Mouse (Mus musculus) left cerebral cortex, adult 18-20 months (tissue): ENCODE measurements around the gene Ldb2. TPM values are rescaled to one million over a fixed set of nuclear protein-coding genes. Genes with fewer than 3 reads are reported as not detected.

Source experiments
- DNase-seq, 2 experiments: peaks; one replicate each; pipeline ENCODE4 v3.0.0; 2021 to 2022; ENCODE audit warnings: low spot score in 2 of 2, mixed read lengths in 1 of 2
- long read RNA-seq, 2 experiments: library from polyadenylated mRNA; stranded (forward); transcript quantifications; one replicate each; pipeline ENCODE4 v2.0.0; 2021
- total RNA-seq, 2 experiments: library from RNA; stranded (reverse); gene quantifications; 2 replicates each; pipeline ENCODE4 v1.2.3; 2021

The Ldb2 gene
- 10 to 100 TPM; 56.2 to 62.7 TPM for total RNA-seq
- long read RNA-seq, experiment 1, transcript Ldb2-201 (8 exons, 2,418 nt): major isoform, 11 of 49 reads
- long read RNA-seq, experiment 1, transcript Ldb2-205 (8 exons, 2,367 nt): minor isoform, 8 of 49 reads
- long read RNA-seq, experiment 1, partial matches to known transcripts: 5 of 49 reads
- long read RNA-seq, experiment 1, other reads (novel, unspliced or antisense): 24 of 49 reads
- long read RNA-seq, experiment 2, transcript Ldb2-201 (8 exons, 2,418 nt): major isoform, 10 of 35 reads
- long read RNA-seq, experiment 2, transcript Ldb2-205 (8 exons, 2,367 nt): minor isoform, 7 of 35 reads
- long read RNA-seq, experiment 2, partial matches to known transcripts: 4 of 35 reads
- long read RNA-seq, experiment 2, other reads (novel, unspliced or antisense): 12 of 35 reads

DNA sequence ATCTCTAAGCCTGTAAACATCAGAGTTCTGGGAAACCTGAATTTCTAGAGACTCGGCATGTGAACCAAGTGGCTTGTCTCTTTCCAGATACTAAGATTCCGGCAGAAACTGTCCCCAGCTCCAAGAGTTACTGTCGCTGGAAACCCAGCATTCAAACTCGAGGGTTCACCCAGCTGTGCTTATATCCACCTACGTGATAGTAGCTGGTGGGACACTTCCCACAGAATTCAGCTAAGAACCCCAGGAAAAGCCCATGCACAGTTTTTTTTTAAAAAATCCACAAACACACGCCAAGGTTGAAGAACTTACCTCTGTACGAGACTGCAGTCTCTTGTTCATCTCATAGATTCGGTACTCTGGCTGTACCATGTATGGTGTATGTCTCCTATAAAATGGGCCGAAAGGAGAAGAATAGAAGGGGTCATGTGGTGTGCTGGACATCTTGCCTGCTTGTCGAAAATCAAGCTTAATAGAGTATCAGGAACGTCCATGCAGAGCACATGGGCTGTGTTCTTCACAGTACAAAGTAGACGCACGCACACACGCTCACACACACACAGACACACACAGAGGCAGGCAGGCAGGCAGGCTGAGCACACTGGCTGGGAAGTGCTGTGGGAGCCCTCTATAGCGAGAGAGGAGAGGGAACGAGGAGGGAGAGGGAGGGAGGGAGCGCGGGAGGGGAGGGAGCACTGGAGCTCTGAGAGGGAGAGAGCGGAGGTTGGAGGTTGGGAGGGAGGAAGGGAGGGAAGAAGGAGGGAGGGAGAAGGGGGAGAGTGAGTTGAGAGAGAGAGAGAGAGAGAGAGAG lies at the start of gene Ldb2:
Gene Ldb2 (minus strand): TSS at position 628 of the 808 bp plus-strand sequence.
- peak; percentile 65 to 78 for DNase-seq

DNA sequence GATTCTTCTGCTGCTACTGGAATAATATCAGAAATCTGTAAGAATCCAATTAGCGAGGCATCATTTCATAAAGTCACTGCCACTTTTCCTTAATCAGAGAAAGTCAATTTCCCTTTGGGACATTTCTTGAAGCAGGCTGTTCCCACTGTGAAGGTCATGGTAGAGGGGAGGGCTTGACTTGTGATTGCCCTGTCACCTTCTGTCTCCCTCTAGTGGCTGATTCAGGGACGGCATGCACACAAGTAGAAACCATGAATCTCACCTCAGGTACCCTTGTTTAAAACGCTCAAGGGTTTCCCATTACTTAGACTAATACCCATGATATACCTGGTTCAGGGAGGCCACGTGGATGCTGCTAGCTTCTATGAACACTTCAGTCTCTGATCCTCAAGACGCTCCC lies 31.8 kb upstream of the Ldb2 start:
- DNase-seq: peak in 1 of 2 experiments; percentile 39

DNA sequence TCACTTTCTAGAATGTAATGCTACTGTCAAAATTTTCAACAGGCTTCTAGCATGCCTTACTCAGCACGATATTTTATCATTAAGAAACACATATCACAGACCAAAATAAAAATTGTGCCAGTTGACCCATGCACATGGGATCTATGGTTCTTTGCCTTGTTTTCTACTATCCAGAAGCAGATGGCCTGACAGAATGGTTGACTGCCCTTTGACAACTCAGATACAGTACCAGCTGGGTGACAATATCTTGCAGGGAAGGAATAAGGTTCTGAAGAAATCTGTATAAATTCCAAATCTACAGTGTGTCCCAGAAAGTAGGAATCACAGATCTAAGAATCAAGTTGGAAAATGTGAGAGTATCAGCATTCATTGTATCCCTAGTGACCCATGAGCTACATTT lies 16.0 kb upstream of the Ldb2 start:
- DNase-seq: no peak

DNA sequence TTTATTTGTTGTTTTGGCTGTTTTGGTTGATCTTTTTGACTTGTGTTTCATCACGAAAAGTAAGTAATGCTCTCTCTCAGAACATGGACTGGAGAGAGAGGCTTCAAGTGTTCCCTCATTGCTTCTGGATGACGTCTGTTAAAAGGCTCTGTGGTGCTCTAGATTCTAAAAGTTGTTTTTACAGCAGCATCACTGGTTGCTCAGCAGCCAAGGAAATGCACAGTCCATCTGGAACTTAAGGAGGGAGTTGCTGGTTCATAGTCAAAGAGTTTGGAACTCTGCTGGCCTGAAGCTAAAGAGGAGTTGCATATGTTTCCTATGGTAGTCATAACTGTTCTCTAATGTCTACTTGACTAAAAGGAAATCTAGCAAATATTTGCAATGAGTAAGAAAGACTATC lies 6.5 kb upstream of the Ldb2 start:
- no peak for DNase-seq

DNA sequence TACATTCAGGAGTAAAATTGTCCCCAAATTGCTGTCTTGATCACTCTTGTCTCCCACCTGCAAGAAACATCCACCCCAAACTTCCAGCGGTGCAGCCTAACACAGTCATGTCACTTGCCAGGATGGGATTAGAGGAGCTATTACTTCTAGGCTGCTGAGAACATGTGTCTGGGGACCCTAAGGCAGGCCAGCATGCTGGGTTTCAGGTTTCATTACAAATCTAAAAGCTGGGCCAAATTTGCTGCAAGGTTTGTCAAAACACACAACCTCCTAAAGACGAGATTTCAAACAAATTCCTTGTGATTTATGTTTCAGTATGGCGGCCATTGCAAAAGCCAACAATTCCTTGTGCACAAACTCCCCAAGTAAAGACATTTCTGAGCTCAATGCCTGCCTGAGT lies 1.6 kb upstream of the Ldb2 start:
- DNase-seq: no peak

DNA sequence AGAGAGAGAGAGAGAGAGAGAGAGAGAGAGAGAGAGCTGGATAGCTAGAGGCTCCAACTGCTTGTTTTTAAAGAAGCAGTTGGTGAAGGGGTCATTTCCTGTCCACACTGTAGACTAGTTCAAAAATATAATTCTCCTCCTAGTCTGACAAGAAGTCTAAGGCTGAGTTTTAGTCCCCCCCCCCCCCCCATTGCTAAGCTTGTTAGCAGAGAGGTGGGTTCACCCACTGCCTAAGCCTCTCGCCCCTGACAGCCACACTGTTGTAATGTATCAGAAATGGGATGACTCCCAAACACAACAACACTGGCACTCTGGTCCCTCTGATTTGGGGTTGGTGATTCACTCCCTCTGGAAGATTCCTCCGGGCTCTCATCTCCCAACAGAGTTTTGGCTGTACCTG lies 381 bp upstream of the Ldb2 start:
- peak in 1 of 2 experiments; percentile 27 for DNase-seq

DNA sequence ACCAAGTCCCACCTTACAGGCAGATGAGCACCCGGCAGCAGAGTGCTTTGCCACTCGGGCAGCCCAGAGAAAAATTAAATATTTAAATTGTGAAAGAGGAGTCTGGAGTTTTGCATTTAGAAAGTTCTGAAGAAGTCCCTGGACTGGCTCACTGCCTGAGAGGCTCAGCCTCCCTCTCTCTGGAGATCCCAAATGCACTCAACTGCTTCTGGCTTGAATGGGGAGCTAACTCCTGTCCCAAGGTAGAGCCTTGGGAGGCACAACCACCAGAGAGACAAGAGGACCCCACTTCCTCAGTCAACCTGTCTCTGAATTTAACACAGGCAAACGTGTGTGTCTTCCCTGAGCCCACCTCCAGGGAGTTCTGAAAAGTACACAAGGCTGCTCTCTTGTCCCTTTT lies 987 bp downstream of the Ldb2 start:
- no peak for DNase-seq

DNA sequence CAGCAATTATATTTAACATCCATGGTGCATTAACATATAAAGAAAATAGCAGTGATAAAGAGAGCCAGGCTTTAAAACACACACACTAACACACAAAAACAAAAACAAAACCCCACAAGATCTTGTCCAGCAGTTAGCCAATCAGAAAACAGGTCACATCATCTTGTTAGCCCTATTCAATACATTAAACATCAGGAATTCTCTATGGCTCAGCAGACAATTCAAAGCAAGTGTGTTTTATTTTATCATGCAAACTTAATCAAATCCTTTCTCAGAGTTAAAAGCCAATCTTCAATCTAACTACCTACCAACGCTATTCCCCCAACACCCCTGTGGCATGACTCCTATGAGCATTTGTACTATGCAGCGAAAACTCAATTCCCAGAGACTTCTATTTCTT lies 1.4 kb downstream of the Ldb2 start:
- no peak for DNase-seq

DNA sequence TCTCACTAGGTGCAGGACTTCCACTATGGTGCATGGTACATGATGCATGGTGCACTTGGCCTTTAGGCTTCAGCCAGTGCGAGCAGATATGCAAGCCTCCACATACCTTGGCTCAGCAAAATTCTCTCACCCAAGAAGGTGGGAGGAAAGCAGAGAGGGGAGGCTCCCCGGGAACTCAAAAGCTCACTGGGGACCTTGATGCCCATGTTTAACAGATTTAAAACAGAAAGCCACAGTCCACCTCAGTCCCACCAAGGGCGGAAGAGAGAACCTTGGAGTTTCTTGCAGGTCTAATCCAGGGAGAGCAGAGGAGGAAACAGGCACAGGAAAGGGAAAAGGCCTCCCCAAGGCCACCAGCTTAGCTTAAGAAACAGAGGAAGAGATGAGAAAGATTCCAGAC lies 14.9 kb downstream of the Ldb2 start:
- DNase-seq: no peak

DNA sequence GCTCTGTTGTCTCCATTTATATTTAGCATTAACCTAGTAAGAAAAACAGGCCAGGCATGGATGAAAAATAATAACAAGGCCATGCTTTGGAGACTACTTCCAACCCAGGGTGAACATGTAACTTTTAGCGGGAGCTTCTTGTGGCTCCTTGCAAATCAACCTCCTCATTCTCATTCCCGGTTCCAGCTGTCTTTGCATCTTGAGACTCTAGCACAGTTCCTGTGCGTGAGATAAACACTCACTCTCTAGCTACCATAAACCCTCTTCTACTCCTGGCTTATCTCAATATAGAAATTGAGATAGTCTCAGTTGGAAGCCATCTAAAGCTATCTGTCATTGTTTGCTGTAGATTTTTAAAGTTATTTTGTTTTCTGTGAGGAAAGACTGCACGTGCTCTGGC lies 20.1 kb downstream of the Ldb2 start:
- no peak for DNase-seq

DNA sequence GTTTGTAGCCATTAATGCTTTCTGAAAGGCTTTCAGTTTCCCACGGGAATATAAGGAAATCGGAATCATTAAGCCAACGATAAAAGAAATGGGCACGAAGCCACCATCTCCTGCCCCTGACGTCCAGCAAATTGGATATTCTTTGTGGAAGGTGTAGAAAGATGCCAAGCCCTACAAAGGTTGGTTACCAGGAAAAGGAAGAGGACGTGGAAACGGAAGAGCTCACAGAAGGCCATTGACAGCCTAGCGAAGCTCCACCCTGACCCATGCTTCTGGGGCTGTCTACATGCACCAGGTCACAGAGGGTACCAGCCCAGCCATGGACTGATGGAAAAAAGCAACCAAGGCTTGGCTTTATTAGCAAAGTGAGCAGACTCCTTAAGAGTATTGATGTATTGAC lies 31.0 kb downstream of the Ldb2 start:
- no peak for DNase-seq

DNA sequence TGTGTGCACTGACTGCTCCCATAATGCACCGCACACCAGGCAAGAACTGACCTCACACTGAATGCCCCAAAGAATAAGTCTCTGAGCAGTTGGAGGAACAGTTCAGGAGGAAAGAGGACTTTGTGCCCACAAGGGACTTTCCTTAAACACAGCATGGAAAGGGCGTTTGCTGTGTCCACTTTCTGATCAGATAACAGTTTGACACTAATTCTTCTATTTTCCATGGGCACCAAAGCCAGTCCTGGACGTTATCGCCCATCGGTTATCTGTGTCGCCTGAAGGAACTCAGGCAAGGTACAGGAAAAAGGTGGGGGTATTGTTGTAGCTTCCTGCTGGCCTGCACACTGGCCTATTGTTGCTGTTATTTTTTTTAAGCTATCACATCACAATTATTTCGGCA lies 34.6 kb downstream of the Ldb2 start:
- no peak for DNase-seq

DNA sequence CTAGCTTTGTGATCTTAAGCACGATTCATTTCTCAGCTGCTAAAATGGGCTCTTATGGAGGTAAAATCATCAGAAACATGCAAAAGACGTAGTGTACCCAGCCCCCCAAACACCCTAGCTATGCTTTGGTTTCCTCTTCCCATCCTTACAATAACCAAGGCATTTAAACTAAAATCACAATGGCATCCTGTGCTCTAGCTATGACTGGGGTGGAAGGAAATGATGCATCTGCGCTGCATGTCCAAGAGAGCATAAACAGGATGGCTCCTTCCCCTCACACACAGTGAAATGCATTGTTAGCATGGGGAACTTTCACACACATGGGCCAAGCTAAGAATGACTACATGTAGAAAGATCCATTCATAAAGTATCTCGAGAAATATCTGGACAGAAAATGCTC lies 40.3 kb downstream of the Ldb2 start:
- DNase-seq: no peak

DNA sequence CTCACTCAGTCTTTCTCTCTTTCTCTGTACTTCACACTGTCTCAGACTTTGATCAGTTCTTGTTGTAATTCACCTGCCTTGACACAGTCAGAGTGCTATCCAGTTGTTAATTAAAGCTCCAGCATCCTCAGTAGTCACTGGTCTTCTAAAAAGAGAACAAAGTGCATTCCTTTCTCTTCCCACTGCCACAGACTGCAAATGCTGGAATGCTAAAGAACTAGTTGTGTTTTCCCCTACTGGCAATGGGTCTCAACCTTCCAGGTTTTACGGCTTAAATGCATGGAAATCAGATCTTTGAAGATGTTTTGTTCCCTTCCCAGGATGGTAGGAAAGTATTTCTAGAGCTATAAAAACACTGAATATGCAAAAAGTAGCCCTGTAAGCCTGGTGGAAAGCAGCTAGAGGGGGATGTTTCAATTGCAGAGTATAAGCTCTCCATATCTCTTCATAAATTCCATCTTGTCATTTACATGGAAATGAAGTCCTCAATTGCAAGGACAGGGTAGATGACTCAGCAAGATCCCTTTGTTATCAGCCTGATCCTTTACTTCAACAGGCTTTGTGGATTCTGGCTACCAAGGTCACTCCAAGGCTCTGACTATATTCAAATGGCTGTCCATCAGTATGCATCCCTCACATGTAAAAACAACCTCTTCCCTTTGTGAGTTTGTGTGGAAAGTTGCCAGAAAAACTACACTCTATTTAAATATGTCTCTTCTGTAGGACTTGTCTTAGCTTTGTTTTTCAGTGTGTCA lies 45.1 kb downstream of the Ldb2 start:
- no peak for DNase-seq

DNA sequence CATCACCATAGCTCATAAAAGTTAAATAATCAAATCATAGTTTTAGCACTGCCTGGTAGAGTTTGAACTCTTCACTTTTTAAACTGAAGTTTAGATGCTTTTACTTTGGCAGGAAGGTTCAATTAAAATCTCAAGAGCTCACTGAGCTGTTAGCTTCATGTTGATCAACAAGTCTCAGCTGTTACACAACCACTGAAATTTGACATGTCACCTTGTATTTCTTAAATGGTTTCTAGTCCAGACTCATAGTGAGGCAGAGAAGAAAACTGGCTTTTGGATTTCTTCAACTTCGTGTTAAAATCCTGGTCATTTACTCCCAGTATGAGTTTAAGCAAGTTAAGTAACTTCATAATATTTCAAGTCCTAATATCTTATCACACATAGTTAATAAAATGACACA lies 53.8 kb downstream of the Ldb2 start:
- no peak for DNase-seq

DNA sequence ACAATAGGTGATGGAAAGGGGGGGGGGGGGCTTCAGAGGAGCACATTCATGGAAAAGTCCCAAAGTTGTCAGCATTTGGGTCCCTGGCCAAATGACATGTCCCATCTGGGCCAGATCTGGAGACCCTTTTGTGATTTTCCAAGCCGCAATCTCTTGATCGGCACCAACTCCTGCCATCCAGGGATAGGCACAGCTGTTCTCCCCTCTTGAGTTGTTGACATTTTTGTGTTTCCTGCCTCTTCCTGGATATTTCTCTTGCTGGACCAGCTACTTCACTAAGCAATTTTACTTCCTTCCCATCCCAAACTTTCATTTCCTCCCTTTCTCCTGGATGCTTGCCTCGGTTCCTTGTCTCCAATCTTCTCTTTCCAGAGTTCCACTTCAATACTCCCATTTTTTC lies 63.1 kb downstream of the Ldb2 start:
- DNase-seq: no peak

DNA sequence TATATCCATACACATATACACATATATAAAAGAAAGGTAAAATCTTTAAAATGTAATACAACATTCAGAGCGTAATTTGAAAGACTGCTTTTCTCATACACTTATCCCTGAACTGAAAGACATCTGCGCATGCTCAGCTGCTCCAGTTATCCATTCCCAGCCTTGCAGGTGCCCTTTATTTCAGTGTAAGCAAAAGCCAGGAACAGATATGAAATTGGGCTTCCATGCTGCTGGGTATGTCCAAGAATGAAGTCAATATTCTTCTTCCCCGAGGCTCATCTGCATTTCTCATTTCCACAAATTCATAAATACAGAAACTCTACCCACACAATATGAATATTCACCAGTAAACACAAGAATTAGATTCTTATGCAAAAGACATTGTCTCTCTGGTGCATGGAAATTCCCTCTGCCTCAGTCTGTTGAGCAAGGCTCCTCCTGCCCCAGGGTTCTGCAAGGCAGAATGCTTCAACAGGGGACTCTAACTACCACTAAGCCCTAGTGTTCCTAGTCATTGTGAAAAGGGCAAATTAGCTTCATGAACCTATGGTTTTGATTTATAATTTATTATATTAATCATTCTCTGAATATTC lies 65.3 kb downstream of the Ldb2 start:
- peak; percentile 24 to 47 for DNase-seq

DNA sequence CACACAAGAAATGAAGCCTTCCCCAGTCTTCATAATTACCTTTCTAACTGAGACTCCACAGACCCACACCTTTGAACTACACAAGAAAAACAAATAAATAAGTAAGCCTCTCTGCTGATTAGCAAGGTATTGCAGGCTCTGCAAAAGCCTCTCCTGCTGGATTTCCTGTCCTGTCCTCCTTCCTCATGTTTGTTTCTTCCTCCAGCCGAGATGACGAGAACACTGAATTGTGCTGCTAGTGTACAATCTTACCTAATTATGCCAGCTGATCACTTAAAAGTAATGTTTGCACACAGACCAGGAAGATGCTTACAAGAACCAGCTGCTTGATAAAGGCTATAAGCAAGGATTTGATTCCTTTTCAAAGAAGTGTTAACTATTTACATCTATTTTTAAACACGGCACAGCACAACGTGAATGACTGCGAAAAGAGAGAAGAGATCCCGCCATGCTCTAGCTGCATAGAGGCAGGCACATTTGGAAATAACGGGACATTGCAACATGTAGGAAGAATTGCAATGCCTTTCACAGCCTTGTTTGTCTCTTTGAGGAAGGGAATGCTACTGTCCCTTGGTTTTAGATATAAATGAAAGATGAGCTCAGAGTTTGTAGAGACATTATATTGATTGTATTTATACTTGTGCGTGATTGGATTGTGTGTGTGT lies 69.7 kb downstream of the Ldb2 start:
- DNase-seq: no peak

DNA sequence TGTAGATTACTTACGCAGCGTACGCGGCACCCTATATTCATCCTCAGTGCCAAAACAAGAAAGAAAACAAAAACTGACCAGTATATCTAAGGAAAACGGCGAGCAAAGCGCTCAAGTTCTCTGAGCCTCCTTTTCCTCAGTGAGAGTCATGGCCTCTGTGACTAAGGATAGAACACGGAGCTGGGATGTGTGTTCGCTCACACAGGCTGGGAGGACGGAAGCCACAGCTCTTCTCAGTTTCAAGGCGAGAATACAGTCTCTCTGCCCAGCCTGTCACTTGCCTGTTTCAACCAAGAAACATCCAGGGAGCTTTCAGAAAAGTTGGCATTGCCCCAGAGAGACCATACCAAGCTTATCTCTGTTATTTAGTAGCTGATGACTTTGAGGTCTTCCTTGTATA lies 71.5 kb downstream of the Ldb2 start:
- DNase-seq: no peak

DNA sequence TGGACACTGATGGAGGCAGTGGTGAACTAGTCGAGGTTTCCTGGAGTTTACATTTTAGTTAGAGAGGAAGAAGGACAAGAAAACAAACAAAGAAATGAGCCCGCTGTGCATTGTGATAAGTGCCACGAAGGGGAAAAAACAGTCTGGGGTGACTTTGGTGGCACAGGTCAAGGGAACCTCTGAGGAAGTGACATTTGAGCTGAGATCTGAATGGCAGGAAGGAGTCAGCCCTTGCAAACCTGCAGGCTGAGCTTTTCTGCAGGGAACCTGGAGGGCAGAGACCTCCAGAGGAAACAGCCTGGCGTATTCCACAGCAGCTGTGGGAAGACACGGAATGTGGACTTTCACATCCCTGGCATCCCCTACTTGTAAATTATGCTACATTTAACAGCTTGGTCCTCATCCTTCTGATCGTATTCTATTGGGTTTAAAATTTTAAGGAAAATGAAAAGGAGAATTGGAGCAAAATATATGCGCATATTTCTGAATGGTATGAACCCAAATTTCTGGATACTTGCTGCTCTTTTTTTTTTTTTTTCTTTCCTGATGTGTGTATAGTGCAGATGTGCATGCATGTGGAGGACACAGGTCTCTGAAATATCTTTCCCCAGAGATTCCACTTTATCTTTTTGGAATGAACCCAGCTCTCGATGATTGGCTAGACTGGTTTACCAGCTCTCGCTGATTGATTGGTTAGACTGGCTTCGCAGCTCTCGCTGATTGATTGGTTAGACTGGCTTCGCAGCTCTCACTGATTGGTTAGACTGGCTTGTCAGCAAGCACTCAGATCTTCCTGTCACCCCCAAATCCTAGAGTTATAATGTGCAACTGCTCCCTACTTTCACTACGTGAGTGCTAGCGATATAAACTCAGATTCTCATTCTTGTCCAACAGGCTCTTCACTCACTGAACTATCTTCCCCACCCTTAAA lies 72.7 kb downstream of the Ldb2 start:
- peak in 1 of 2 experiments; percentile 23 for DNase-seq
